Mouse (Mus musculus): ENCODE measurements around the gene Zfp90.
A peak's percentile ranks its signal among the peaks of the same experiment; 100 is the strongest.
"Not testable (repeated sequence)": the region's sequence is repeated elsewhere in the genome, so short reads cannot be mapped to it uniquely, and the experiment has no call there.

The Zfp90 gene

DNA sequence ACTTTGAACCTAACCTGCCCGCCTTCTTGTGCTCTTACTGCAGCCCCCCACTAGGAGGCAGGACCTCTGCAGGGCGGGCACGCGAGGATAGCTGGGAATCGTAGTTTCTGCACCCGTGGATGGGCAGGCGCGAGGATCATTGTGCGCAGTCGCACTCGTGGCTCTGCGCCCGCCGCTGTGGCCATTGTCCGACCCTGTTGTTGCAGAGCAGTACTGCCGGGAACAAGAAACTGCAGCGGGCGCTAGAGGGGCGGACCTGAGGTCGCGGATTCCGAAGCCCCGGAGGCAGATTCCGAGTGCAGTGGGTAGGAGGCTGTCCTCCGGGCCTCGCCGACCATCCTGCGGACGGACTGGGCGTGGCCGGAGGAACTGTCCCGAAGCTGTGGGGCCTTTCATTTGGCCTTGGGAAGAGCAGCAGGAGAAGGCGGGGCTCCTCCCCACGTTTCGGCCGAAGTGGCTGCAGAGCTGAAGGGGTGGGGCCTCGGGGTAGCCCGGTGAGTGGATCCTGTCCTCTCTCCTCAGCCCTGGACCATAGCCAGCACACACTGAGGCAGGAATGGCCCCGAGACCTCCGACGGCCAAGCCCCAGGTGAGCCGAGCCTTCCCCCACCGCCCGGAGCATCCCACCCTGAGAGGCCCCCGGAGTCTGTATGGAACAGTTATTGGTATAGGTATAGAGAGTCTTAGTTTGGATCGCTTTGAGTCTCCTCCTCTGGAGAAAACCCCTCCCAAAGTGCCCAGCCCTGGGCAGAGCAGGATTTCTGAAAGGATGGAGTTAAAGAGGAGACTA lies at the start of gene Zfp90:
TSS of gene Zfp90 (plus strand) at position 146 of the 790 bp plus-strand sequence.
- DNase-seq (ENCODE audit: low spot score), result peak; percentile 96

DNA sequence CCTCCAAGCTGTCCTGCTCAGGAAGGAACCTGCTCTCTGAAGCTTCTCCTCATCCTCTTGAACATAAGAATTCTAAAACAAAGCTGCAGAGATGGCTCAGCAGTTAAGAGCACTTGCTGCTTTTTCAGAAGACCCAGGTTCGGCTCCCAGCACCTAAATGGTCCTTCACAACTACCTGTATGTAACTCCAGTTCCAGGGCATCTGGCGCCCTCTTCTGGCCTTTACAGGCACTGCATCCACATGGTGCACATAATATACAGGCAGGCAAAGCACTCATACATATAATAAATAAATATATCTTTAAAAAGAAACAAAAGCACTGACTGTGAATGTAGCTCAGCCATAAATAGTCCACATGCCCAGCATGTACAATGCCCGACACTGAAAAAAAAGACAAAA lies 46.6 kb upstream of the Zfp90 start:
- no peak for DNase-seq (ENCODE audit: low spot score)

DNA sequence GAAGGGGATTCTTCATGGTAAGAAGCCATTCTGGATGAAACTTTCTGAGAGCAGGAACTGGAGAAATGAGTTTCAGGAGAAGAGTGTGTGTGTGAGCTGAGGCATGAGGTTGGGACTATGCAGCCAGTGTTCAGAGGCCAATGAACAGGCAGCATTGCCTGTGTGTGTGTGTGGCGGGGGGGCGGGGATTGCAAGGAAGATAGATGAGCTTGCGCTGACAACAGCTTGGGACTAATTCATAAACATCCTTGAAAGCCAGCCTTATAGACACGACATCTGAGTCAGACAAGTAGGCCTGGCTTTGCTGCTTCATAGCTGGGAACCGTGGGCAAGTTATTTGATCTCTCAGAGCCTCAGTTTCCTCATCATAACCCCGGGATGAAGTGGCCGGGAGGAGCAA lies 46.1 kb upstream of the Zfp90 start:
- DNase-seq (ENCODE audit: low spot score), result no peak

DNA sequence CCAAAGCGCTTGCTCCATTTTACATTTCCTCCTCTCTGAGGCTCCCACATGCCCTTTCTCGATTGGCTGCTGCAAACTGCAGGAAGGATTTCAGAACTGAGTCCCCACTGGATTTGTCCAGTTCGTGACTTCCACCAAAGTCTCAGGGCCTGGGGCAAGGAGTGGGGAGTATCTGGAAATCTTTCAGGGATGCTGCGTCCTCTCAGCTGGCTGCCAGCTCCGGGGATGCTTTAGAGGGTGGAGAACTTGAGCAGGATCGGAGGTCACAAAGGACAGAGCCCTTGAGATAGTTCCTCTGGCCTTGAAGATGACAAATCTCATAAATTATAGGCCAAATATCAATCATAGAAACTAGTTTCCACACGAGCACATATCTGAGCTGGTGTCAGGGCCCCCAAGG lies 39.2 kb upstream of the Zfp90 start:
- no peak for DNase-seq (ENCODE audit: low spot score)

DNA sequence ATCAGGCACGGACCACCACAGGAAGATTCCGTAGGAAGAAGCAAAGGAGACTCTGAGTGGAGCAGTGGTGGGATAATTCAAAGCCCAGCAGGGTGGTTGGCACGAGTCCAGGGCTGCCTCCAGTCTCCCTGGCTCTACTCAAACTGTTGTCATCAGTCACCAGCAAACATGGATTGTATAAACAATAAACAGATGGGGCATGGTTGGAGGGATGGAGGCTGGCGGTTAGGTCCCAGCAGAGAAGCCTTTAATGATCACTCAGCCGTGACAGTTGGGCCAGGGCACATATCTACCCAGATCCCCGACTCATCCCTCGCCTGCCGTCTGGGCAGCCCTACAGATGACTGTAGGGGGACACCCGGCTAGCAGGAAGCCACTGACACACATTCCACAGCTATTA lies 38.3 kb upstream of the Zfp90 start:
- DNase-seq (ENCODE audit: low spot score), result no peak

DNA sequence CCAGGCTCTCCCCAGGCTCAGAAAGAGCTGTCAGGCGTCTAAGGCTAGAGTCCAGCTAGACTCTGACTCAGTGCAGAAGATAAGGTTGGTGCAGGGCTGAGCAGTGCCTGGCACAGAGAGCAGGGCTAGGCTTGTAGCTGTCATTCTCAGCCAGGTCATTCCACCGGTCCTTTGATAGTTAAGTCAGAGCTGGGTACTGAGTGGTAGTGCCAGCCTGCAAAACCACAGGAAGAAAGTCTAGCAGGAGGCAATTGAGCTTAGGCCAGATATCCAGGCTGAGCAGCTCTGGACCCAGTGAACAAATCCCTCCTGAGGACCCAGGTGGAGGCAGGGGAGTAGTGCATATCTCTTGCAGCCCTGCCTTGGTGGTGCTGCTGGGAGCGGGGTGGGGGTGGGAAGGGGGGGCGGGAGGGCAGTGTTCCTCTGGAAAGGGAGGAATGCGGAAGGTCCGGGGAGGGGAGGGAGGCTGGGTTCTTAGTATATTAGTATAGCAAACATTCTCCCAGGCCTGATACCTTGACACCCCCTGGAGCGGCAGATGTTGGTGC lies 36.6 kb upstream of the Zfp90 start:
- DNase-seq (ENCODE audit: low spot score), result no peak

DNA sequence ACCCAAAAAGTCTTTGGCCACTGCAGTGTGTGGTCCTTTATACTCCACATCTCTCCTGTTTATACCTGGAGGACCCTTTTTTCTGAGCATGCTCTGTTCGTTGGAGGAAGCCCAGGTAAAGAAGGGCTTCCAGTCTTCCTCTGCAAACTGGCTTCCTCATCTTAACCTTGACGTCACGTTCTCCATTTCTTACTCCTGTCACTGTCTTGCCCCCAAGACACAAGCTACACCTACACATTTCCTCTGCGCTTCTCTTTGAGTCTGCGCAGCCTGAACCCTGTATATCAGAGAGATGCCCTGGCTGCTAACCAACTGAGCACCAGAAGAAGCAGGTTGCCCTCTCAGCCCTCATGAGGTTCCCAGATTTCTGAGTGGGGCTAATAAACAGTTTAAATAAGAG lies 35.8 kb upstream of the Zfp90 start:
- no peak for DNase-seq (ENCODE audit: low spot score)

DNA sequence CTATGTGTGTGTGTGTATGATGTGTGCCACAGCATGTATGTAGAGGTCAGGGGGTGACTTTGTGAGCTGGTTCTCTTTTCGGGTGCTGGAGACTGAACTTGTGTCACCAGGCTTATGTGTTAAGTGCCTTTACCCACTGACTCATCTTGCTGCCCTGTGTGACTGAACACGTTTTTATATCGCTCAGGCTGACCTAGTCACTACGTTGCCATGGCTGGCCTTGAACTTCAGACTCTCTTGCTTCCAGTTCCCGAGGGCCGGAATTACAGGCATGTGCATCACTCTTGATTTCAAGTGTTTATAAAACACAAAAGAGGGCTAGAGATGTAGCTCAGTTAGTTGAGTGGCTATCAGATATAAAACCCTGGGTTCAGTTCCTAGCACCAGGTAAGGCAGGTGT lies 34.1 kb upstream of the Zfp90 start:
- DNase-seq (ENCODE audit: low spot score), result no peak

DNA sequence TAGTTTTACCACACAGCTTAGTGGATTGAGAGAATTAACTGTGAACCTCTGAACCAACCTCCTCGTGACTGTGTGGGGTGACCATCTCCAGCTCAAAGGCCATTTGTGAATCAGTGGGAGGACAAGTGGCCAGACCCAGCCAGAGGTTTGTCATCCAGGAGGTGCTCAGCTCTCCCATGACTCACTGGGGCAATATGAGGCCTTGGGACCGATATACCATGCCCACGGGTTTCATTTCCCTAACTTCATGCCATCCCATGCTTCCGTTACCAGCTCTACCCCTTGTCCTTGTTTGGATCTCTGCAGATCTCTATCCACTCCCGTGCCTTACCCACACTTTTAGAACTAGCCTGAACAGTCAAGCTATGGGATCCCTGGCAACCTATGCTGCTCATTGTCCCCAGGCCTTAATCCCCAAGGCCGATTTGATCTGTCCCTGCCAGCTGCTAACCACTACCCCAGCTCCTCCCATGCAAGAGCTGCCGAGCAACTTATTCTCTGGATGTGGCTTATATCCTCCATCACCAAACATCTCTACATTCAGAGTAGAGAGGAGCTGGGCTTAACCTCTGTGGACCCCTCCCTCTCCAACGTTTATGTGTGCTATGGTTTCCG lies 27.2 kb upstream of the Zfp90 start:
- no peak for DNase-seq (ENCODE audit: low spot score)

DNA sequence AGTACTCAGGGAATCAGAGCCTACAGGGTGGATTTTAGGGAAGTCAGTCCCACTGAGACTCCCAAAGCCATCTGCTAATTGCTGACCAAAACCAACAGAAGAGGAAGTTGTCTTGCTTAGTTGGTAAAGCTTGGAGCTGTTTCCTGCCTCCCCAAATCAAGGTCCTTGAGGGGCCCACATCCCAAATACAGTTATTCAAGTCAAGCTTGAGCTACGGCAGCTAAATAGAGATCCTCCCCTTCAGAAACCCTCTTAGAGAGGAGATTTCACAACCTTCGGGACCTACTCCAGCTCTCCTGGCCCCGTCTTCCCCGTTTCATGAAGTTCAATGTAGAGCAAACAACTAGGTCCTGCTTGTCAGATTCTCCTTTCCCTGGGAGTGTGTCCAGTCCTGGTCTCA lies 20.6 kb upstream of the Zfp90 start:
- DNase-seq (ENCODE audit: low spot score), result no peak

DNA sequence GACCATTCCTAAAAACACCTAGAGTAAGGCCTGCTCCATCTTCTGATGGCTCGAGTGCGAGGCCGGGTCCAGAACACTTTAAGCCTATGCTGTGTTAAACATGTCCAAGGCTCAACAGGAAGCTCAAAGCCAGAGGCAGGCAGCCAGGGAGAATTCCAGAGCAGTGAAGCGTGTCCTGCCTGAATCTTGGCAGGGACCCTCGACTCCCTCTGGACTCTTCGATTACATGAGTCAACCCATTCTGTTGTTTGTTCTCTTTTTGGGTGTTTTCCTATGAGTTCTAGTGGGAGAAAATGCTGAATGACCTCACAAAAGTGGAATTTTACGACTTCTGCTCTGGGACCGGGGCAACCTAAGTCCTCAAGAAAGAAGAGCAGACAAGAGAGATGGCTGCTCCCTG lies 15.4 kb upstream of the Zfp90 start:
- DNase-seq (ENCODE audit: low spot score), result no peak

DNA sequence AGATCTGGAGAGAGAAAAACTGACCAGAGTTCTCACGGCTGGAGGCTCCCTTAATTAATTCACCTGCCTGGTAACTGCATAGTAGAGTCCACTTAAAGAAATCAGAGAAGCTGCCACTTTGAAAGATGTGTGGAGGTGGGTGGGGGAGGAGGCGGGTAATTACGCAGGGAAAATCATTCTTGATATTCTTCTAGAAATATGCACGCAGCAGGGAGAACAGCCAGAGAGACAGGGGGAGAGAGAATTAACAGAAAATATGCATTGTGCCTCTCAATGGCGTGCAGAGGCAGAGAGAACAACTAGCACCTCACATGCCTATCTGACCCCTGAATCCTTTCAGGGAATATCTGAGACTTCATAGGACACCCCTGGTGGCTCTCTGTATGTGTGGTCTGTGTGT lies 14.9 kb upstream of the Zfp90 start:
- DNase-seq (ENCODE audit: low spot score), result no peak

DNA sequence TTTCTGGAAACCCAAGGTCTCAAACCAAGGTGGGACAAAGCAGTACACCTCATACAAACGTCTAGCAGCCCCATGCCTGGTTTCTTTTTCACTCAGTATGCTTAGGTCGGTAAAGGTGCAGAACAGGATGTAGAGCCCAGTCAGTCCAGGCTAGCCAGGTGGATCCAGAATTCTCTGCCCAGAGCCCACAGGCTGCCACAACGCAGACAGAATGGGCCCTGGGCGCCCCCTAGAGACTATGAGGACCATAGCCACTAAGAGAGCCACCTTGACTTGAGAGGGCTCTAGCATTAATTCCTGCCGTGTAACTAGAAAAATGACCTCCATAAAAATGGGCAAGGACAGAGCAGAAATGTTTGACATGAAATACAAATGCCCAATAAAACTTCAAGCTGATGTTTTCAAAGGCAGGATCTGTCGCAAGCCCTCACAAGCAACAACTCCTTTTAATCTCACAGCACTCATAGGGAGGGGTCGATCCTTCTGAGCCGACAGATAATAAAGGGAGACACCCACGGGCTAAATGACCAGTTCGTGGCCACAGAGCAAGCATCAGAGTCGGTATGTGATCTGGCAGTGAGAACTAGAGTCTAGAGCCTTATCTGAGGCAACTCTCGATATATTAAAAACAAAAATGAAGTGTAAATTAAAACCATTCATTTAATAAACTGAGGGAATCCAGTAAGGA lies 11.7 kb upstream of the Zfp90 start:
- peak; percentile 68 for DNase-seq (ENCODE audit: low spot score)

DNA sequence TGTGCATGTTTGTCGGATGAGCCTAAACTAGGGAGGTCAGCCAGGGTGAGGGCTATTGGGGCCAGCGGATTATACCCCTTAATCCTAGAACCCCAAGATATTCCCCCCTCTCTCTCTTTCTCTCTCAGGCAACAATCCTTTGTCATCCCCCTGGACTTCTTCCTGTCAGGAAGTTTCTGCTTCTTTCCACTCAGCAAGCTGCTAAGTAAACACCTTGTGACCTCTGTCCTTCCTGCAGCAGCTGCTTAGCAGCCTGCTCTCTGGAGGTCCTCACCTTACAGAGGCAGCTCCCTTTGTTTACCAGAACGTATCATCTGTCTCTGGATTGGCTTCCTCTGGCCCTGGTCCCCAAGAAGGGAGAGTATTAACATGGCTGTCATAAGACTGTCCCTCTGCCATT lies 10.3 kb upstream of the Zfp90 start:
- DNase-seq (ENCODE audit: low spot score), result no peak

DNA sequence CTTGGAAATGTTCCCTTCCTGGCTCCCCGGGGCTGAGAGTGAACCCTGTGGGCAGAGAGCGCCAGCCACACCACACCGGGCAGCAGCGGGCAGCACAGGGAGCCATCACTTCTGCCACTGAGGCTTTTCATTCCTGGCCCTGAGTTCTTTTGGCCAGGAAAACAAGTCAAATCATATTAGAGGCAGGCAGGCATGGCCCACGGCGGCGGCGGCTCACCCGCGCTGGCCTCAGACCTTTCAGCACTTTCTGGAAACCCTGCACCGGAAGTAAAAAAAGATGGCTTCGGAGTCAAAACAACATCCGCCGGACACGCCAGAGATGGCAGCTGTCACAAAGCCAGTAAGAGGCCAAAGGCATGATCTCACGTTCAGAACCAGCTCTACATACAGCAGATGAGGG lies 9.3 kb upstream of the Zfp90 start:
- no peak for DNase-seq (ENCODE audit: low spot score)

DNA sequence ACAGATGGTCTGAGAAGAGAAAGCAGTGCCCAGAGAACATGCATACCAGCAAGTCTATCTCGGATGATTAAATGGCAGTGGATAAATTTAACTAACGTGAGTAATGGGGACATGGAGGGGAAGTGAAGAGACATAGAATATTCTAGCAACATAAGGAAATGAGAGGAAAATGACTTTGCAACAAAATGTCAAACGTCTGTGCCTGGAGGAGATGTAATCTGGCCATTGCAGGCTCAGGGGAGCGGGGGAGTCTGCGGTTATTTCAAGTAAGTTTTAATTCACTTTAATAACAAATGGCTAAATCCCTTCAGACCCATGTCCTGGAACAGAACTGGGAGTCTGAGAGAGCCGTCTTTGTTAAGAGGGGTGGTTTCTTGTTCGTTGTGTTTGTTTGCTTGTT lies 5.1 kb upstream of the Zfp90 start:
- DNase-seq (ENCODE audit: low spot score), result no peak

DNA sequence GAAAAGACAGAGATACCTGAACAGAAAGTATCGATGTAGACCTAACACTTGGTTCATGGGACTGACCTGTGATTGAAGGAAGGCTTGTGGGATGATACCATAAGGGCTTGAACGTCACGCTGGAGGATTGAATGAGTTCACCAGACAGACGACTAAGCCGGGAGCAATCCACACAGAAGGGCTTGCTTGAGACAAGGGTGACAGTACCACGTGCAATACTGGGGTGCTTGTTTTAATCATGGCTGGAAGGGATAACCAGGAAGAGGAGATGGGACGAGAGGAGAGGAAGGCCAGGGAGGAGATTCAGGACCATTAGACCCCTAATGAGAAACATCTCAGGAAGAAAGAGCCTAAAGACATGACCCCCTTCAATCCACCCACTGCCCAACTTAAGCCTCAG lies 4.6 kb upstream of the Zfp90 start:
- no peak for DNase-seq (ENCODE audit: low spot score)

DNA sequence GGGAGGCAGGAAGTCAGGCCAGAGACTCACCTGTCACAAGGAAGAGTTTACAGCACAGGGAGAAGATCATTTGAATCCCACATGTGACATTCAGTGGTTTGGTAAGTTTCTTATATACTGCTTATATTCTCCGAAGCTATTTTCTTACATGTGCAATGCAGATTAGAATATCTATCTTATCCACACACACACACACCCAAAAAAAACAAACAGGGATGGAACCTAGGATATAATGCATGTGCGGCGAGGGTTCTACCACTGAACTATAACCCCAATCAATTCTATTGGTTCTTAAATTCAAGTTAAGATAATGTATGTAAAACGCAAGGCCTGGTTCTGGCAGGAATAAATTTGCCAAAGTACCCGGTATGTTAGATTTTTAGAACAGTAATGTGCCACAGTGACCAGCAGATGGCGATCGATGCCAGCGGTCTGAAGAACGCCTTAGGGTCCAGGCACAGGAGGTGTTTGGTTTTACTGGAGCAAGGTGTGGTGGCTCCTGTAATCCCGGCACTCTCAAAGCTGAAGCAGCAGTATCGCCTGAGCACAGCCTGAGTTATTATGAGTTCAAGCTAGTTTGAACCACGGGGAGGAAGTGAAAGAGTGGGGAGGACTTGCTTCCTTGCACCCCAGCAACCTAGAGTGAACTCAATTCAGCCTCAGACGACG lies 3.2 kb upstream of the Zfp90 start:
- peak; percentile 63 for DNase-seq (ENCODE audit: low spot score)

DNA sequence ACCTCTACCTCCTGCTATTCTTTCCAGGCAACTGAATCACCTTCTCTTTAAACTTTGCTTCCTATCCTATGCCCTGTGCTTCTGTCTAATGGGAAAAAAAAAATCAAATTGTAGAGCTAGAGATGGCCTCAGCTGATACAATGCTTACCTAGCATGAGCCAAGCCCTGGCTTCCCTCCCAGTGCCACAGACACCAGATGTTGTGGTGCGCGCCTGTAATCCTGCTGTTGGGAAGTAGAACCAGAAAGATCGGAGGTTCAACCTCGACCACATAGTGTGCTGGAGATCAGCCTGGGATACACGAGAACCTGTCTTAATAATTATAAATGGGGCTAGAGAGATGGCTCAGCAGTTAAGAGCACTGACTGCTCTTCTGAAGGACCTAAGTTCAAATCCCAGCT lies 2.6 kb downstream of the Zfp90 start:
- DNase-seq (ENCODE audit: low spot score), result no peak

DNA sequence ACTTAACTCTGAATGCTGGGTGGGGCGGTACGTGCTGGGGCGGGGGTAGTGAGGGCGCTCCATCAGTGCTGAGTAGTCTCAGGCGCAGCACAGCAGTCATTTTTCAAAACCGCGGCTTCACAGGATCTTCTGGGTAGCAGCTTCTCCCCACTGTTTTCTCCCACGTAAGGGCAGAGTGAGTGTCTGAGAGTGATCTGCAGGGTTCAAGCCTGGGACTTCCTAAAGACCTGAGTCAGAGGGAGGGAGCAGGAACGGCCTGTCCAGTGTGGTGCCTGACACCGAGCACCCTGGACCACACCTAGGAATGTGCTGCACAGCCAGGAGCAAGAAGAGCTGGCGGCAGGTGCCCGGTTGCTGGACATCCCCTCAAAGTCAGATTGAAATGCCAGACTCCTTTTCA lies 16.0 kb downstream of the Zfp90 start:
- DNase-seq (ENCODE audit: low spot score), result no peak

DNA sequence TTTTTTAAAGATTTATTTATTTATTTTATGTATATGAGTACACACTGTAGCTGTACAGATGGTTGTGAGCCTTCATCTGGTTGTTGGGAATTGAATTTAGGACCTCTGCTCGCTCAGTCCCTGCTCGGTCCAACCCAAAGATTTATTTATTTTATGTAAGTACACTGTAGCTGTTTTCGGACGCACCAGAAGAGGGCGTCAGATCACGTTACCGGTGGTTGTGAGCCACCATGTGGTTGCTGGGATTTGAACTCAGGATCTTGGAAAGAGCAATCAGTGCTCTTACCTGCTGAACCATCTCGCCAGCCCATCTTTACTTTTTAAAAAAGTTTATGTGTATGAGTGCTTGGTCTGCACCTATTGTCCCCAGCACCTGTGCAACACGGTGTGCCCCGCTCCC lies 16.8 kb downstream of the Zfp90 start:
- DNase-seq (ENCODE audit: low spot score), result not testable (repeated sequence)

DNA sequence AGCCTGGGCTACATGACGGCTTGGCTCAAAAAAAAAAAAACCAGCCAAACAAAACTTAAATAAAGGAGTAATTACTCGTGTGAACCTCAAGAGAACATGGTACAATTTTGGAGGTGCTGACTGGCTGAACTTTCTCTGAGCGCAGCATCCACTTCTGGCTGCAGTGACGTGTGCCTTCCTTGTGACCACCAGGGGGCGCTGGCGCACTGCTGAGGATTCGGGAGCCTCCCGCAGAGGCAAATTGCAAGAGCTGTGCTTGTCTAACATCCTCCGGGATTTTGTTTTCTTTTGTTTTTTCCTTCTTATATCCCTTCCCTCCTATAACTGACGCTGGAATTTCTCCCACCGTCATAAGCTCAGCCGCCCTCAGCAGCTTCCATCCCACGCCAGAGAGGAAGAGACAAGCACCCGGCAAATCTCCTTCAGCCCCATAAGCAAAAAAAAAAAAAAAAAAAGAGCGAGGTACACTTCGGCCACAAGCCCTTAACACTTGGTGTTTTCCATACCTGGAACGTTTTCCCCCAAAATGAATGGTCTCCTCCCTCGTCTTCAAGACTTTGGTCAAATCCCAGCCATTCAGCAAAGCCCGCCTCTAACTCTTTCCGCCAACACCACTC lies 17.9 kb downstream of the Zfp90 start:
- DNase-seq (ENCODE audit: low spot score), result peak; percentile 86
